Mouse (Mus musculus) gastrocnemius, postnatal 14 days (tissue): ENCODE measurements at regions not wholly inside any gene's neighbourhood (a gene's known extent, or its start where the extent isn't known, plus 50 kb on each side); places are given as distances from the start of the nearest gene placed in this dataset.

Experiments used
- DNase-seq: peaks from one replicate; pipeline ENCODE4 v3.0.0; 2021; ENCODE audit warnings: mixed read lengths
- intact Hi-C: fragments of 180-260 bp; cut with DNase I; formaldehyde crosslinking; loops from one replicate; pipeline ENCODE4 v1.15.1; 2025; ENCODE audit warnings: low total_unique reads

DNA sequence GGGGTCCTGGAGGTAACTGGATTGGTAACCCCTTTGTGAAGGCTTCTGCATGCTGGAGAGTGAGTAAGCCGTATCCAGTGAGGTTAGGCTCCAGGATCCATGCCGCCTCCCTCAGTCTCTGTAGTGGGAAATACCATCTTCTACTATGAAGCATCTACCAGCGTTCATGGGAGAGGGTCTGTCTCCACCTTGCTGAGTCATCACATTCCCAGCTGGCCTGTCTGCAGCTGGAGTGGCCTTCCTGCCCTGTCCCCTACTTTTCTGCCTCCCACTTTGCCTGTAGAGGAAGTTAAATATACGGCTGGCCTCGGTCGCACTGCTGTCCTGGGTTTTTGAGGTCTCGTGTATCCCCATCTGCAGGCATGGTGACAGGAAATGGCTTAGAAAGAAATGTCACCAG is 78.0 kb upstream of the Sec14l1 start:
- DNase-seq, result no peak
- intact Hi-C loops, result no loop called here

DNA sequence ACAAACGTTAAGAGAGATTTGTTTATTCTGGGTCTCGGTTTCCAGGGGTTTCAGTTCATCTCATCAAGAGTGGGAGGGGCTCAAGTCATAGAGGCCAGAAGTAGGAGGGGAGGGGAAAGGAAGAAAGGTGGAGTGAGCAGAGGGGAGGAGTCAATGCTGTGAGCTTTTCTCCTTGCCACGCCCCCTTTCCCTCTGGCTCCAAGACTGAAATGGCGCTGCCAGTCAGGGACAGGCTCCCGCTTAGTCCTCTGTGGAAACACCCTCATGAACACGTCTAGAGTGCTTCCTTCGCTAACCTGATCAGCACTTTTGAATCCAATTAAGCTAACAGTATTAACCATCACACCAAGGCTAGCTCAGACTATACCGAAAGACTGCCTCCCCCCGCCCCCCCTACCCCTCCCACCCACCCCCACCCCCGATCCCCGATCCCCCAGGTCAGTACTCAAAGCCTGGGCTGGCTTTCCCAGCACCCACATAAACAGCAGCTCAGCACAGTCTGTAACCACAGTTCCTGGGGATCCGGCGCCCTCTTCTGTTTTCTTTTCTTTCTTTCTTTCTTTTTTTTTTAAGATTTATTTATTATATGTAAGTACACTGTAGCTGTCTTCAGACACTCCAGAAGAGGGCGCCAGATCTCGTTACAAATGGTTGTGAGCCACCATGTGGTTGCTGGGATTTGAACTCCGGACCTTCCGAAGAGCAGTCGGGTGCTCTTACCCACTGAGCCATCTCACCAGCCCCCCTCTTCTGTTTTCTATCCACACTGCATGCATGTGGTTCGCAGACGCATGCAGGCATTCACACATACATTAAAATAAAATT is 76.5 kb upstream of the Sec14l1 start:
- no peak for DNase-seq
- intact Hi-C loops, result no loop called here

DNA sequence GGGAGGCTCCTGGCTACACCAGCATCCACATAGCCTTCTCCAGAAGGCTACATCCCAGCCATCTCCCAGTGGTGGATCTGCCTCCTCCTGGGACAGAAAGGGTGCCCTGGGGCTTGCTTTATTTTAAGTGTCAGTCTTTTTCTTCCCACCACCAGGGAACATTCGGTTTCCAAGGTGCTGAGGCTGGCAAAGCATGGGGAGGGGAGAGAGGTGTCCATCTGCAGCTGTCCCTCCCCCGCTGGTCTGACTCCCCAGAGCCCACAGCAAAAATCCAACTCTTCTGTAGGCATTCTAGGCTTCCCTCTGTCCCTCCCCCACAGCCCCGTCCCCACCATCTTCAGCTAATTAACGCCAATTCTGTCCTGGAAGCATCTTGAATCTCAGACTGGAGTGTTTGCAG is 74.1 kb upstream of the Sec14l1 start:
- intact Hi-C loops, result loop anchor here (5.0 kb wide), 3 partner anchors 124 to 154 kb away; partner anchors contain the start of gene Mgat5b
- DNase-seq, result no peak

DNA sequence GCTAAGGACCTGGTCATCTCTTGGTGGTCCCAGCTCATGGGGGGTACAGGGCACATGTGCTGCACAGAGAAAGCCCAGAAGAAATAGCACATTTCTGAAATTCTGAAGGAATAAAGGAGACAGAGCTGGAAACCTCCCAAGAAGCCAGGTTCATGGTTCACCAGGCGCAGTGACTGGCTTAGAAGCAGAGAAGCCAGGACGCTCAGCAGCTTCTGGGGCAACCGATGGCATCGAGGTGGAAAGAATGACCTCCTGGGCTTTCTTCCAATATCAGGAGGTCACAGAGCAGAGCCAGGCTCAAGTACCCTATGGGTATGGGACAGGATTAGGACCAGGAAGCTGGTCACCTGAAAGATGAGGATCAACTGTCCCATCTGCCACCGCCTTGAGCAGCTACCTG is 72.6 kb upstream of the Sec14l1 start:
- intact Hi-C loops, result loop anchor here (5.0 kb wide), 3 partner anchors 125 to 155 kb away; partner anchors contain the start of gene Mgat5b
- DNase-seq, result no peak

DNA sequence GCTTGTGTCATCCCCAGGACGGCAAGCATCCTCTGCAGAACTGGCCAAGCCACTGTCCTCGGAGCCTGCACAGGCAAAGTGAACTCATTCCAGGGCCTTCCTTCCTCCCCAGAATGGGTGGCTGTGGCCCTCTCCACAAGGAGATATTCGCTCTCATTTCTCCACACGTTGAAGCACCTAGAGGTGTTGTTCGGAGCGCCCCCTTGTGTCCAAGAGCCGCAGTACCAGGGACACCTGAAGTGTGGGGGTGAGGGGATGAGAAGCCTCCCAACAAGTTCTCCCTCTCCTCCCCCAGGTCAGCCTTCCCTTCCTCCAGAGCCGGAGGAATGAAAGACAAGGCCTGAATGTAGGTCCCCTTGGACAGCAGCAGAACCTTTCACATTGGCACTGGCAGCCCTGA is 71.4 kb upstream of the Sec14l1 start:
- DNase-seq, result peak; percentile 58
- intact Hi-C loops, result loop anchor here (5.0 kb wide), 3 partner anchors 126 to 156 kb away; partner anchors contain the start of gene Mgat5b

DNA sequence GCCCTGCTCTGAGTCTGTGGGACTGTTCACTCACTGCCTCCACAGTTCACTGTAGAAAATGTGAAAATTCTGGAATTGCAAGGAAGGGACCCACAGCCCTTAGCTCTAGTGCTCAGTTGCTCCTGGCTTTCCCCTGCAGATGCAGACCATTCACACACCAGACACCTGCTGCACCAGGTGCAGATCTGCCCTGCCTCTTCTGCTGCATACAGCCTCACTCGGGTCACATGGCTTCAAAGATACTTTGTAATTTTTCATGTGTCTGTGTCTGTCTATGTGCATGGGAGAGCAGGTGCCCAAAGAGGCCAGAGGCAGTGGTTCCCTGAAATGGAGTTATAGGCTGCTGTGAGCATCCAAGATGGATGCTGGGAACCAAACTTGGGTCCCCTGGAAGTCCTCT is 70.2 kb upstream of the Sec14l1 start:
- no peak for DNase-seq
- intact Hi-C loops, result loop anchor here (5.0 kb wide), 3 partner anchors 127 to 157 kb away; partner anchors contain the start of gene Mgat5b

DNA sequence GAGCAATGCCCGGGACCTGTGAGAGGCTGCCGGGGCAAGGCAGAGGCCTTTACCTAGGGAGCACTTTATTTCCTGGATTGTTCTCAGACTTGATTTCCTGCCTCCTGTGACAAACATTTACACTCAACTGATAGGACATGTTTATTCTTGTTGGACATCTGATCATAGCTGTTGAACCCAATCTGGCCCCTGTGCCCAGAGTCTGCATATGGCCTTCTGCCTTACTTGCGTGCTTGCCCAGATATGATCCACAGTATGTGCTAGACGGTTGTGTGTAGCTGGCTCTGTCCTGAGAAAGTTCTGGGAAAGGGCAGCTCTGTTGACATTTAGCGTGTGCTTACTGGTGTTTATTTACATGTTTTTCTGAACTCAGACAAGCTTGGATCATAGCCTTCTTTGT is 68.3 kb upstream of the Sec14l1 start:
- DNase-seq, result no peak
- intact Hi-C loops, result no loop called here

DNA sequence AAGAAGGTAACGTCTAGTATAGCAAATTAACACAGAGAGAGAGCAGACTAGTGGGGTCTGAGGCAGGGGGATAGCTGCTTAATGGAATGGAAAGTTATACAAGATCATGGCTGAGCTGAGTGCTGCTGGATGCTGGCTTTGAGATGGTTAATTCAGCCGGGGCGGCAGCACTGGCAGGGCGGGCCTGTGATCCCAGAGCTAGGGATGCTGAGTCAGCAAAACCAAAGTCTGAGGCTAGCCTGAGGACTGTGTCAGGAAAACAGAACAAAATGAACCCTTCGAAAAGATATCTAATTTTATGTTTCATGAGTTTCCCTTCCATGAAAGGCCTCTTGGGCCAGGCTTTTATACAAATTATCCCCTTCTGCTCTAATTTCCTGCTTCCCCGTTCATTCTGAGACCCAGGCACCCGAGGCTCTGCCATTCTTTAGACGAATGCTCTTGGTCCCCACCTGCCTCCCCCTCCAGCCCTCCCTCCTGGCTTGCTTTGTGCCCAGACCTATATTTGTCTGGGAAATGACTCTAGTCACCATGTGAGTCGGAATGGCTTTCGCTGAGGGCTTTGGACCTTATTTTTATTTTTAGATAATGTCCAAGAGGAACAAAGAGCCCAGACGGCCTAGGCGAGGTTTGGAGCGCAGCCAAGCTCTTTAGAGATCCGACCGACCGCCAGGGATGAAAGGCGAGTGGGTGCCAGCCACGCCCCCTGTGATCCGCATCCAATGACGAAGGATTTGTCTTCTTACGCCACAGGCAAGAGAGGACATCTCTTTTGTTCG is 67.6 kb upstream of the Sec14l1 start:
- DNase-seq, result peak; percentile 30
- intact Hi-C loops, result no loop called here

DNA sequence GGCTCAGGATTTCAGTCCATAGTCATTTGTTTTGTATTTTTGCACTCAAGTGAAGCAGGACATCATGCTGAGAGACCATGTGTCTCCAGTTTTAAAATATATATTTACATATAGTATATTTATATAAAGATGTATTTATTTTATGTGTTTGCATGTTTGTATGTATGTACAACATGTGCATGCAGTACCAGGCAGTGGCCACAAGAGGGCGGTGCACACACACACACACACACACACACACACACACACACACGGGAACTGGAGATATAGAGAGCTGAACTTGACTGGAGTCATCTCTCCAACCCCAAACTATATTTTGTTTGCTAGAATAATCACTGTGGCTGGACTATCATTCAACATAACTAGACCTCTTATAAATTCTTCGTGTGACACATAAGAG is 66.1 kb upstream of the Sec14l1 start:
- intact Hi-C loops, result no loop called here
- DNase-seq, result no peak

DNA sequence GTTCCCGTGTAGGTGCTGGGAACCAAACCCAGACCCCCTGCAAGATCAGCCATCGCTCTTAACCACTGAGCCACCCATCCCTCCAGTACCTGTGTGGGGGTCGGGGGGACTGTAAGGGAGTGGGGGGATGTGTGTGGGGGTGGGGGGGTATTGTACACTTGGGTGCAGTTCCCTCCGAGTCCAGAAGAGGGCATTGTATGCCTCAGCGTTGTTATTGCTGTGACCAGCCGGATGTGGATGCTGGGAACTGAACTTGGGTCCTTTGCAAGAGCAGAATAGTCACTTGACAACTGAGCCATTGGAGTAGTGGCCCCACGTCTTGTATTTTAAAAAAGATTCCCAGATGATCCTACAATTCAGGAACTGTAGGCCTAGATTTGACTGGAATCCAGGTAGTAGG is 64.2 kb upstream of the Sec14l1 start:
- DNase-seq, result no peak
- intact Hi-C loops, result no loop called here

DNA sequence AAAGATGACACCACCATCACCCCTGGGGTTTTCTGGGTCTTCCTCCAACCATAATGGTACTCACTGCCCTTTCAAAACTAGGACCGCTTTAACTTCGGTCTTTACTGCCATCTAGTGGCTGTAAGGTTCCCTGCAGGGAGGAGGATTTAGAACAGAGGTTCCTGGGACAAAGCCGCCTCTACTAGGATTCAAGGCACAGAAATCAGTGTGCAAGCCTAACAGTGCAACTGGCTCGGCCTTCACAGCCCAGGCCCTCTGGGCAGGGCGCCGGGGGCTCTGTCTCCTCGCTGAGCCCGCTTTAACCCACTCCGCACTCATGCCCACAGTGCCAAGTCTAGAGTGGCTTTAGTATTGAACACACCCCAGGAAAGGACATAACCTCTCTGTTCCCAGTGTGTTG is 58.0 kb upstream of the Sec14l1 start:
- intact Hi-C loops, result loop anchor here (2.0 kb wide), 1 partner anchor 138 kb away; the partner anchor contains the start of gene Mgat5b
- DNase-seq, result peak; percentile 51

DNA sequence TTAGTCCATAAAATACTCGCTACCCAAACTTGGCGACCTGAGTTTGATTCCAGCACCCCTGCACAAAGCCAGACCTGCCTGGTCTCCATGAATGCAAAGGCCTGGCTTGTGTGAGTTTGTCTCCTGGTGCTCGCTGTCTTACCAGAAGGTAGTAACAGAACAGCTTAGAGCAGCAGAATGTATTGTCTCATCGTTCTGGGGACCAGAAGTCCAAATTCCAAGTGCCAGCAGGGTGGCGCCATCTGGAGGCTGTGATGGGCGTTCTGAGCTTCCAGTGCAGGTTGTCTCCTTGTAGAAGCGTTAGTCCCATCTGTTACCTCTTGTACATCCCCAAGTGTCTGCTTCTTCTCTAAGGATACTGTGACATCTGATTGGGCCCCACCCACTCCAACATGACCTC is 57.5 kb upstream of the Sec14l1 start:
- intact Hi-C loops, result loop anchor here (2.0 kb wide), 1 partner anchor 139 kb away; the partner anchor contains the start of gene Mgat5b
- no peak for DNase-seq

DNA sequence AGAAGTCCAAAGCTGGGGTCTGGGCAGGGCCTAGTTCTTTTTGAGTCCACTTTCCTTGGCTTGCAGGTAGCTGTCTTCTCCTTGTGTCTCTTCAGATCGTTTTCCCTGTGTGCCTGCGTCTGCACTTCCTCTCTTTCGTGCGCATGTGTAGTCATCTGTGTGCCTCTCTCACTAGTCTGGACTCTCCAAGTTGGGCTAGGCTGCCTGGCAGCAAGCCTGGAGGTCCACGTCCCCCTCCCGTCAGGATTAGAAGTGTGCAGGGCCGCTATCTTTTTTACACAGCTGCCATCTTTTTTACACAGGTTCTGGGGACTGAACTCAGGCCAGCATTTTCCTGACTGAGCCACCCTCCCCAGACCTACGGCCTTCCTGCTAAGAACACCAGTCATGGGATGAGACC is 55.8 kb upstream of the Sec14l1 start:
- DNase-seq, result no peak
- intact Hi-C loops, result no loop called here

DNA sequence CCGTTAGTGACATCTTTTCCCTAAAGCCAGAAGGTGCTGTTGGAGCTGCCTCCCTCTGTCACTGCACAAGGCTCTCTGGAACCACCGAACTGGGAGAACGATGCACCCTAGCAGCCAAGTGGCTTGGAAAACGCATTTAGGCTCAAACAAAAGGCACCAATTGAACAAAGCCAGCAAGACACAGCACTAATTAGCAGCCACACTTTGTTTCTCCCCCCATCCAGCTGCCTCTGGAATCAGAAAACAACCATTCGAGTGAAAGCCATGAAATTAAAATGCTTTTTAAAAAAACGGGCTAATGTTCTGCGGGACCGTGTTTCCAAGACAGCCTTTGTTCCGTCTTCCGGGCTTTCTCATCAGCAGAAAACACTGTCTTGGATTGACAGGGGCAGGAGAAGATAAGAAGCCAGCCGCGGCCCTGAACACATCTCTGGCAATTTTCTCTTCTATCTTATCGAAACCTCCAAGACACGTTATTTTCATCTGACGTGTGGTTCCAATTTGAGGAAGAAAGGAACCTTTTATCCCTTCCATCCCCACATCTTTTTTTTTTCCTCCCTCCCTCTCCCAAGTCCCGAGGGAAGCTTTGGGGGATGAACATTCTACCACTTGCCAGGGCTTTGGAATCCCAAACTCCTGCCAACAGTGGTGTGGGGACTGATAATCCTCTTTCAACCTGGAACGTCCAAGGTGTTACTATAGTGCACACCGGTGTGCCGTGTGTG is 54.8 kb upstream of the Sec14l1 start:
- intact Hi-C loops, result no loop called here

DNA sequence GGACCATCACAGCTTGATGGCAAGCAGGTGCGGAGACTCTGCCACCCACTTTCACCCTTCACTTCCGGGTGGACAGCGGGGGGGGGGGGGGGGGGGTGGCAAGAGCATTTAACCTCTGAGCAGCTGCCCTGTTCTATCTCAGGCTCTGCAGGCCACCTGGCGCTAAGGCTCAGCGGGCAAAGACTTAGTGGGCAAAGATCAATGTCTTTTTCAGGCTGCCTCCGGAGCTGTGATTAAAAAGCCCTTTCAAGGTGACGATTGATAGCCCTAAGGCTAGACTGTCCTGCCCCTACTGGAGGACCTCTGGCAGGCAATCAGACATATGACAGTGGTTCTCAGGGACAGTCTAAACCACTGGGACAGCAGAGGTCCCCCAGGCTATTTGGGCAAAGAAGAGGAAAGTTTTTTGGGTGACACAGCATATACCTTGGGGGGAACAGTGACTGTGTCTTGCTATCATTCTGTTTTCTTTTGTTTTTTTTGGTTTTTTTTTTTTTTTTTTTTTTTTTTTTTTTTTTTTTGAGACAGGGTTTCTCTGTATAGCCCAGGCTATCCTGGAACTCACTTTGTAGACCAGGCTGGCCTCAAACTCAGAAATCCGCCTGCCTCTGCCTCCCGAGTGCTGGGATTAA is 54.1 kb upstream of the Sec14l1 start:
- intact Hi-C loops, result no loop called here
- DNase-seq, result no peak

More for the DNA sequence above, 54.8 kb upstream of the Sec14l1 start:
- no peak for DNase-seq

DNA sequence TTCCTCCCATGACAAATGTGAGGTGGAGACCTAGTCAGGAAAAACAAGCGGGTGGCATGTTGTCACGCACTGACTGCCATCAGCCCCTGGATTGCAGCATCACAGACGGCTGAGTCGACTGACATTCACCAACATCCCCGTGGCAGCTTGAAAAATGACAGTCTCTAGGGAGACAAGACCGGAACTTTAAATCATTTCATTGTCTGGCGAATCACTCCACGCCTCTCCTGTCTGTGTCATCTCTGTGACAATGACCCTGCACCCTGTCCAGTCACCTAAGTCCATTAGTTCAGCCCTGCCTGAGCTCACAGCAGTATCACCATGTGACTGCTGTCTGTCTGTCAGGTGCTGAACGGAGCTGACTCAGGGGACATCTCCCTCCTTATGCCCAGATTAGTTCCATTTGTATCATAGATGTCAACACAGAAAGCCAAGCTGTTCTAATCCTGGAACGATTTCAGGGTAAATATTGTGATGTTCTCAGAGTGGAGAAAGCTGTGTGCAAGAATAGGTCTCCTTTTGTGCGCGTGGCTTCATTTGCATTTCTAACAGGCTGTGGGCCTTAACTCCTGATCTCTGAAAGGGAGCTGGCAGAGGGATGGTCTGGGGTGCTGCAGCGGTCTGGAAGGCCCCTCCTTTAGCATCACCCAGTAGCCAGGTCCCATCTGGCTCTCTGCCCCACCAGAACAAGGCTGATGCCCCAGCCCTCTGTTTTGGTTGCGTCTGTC is 52.0 kb upstream of the Sec14l1 start:
- intact Hi-C loops, result no loop called here
- no peak for DNase-seq
